Mouse (Mus musculus) ES-Bruce4 (cell line): Measurements from ENCODE around the gene Trpm2.
"Not testable (repeated sequence)": the region's sequence is repeated elsewhere in the genome, so short reads cannot be mapped to it uniquely, and the experiment has no call there.

Source experiments
- CTCF ChIP-seq: IDR thresholded peaks from one replicate; pipeline ENCODE4 v1.8.1; 2011; ENCODE audit warnings: low read depth, low read length
- EP300 ChIP-seq: IDR thresholded peaks from 2 replicates; pipeline ENCODE4 v1.6.1; 2011; ENCODE audit warnings: low read depth, low read length; ENCODE audit not compliant: insufficient read depth
- POLR2A ChIP-seq: IDR thresholded peaks from one replicate; pipeline ENCODE4 v1.8.1; 2011; ENCODE audit warnings: low read length; ENCODE audit not compliant: insufficient read depth

DNA sequence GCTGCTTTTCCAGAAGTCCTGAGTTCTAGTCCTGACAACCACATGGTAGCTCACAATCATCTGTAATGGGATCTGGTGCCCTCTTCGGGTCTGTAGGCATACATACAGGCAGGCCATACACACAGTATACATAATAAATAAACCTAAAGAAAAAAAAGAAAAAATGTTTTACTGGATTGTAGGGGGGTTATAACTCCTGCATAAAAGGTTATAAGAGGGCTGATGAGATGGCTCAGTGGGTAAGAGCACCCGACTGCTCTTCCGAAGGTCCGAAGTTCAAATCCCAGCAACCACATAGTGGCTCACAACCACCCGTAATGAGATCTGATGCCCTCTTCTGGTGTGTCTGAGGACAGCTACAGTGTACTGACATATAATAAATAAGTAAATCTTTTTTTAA is 40.8 kb upstream of the Trpm2 start:
- not testable (repeated sequence) for TF ChIP-seq CTCF, POLR2A, EP300
